20 mouse cellular contexts compared by ENCODE assay signal in genomic region chr17:12468745-12469144, GRCm38 (mm10). TPM values are rescaled to one million over a fixed set of nuclear protein-coding genes. Genes with fewer than 3 reads are reported as not detected.
"Had no signal": no experiment of that assay in that cellular context is flagged by ENCODE, and none has a peak within 500 bp of the region (broad histone marks: within the 10 kb centered on the region; RNA-seq: fewer than 3 reads in every experiment).

No protein-coding gene starts in this region.

- H3K4me3 ChIP-seq: liver, embryonic 15.5 days; lung, embryonic 15.5 days; midbrain, embryonic 13.5 days; midbrain, embryonic 15.5 days; neural tube, embryonic 12.5 days; stomach, embryonic 15.5 days had no signal

- ATAC-seq: liver, postnatal 0 days; lung, postnatal 0 days; midbrain, embryonic 13.5 days; midbrain, embryonic 15.5 days had no signal

- H3K27me3 ChIP-seq: liver, embryonic 15.5 days; lung, embryonic 15.5 days; midbrain, embryonic 13.5 days; midbrain, embryonic 15.5 days; neural tube, embryonic 12.5 days; stomach, embryonic 15.5 days had no signal

- H3K4me2 ChIP-seq: liver, embryonic 15.5 days; lung, embryonic 15.5 days; midbrain, embryonic 11.5 days; midbrain, embryonic 13.5 days; midbrain, embryonic 15.5 days; neural tube, embryonic 12.5 days; stomach, embryonic 15.5 days had no signal

- H3K9me3 ChIP-seq: liver, embryonic 15.5 days; lung, embryonic 15.5 days; midbrain, embryonic 13.5 days; midbrain, embryonic 15.5 days; neural tube, embryonic 12.5 days; stomach, embryonic 15.5 days had no signal

- DNase-seq: liver, postnatal 0 days; lung, adult 2 months; lung, postnatal 14 days; lung, postnatal 36 days; right cerebral cortex, postnatal 14 days; thymus, adult 2 months; thymus, postnatal 25 days; thymus, postnatal 4 days had no signal

- H3K36me3 ChIP-seq: liver, embryonic 15.5 days; lung, embryonic 15.5 days; midbrain, embryonic 13.5 days; midbrain, embryonic 15.5 days; neural tube, embryonic 12.5 days; stomach, embryonic 15.5 days had no signal

- H3K27ac ChIP-seq: liver, embryonic 15.5 days; lung, embryonic 15.5 days; macrophage; midbrain, embryonic 13.5 days; midbrain, embryonic 15.5 days; neural tube, embryonic 12.5 days; stomach, embryonic 15.5 days; stomach, postnatal 0 days had no signal

- H3K4me1 ChIP-seq: liver, embryonic 15.5 days; lung, embryonic 15.5 days; midbrain, embryonic 13.5 days; midbrain, embryonic 15.5 days; neural tube, embryonic 12.5 days; stomach, embryonic 15.5 days had no signal

- H3K9ac ChIP-seq: liver, embryonic 15.5 days; liver, postnatal 0 days; lung, embryonic 15.5 days; midbrain, embryonic 13.5 days; midbrain, embryonic 15.5 days; neural tube, embryonic 12.5 days; stomach, embryonic 15.5 days had no signal

RNA-seq across cellular contexts. Expression of gene Slc22a3, which starts 38.8 kb away (rescaled TPM):
- total RNA-seq: monocyte, adult 5-6 weeks; neutrophil, adult 5-6 weeks had no signal
- polyA plus RNA-seq: macrophage had no signal
